Mouse (Mus musculus) lung, postnatal 10 days (tissue): Measurements from ENCODE around the gene 1700013F07Rik.
"Not testable (repeated sequence)": the region's sequence is repeated elsewhere in the genome, so short reads cannot be mapped to it uniquely, and the experiment has no call there.

Experiments used
- DNase-seq: peaks from one replicate; pipeline ENCODE4 v3.0.0; 2021

The 1700013F07Rik gene

GRCm38 (mm10) chr3:108554111-108554561 lies 20.2 kb downstream of the 1700013F07Rik start:
- no peak for DNase-seq

DNA sequence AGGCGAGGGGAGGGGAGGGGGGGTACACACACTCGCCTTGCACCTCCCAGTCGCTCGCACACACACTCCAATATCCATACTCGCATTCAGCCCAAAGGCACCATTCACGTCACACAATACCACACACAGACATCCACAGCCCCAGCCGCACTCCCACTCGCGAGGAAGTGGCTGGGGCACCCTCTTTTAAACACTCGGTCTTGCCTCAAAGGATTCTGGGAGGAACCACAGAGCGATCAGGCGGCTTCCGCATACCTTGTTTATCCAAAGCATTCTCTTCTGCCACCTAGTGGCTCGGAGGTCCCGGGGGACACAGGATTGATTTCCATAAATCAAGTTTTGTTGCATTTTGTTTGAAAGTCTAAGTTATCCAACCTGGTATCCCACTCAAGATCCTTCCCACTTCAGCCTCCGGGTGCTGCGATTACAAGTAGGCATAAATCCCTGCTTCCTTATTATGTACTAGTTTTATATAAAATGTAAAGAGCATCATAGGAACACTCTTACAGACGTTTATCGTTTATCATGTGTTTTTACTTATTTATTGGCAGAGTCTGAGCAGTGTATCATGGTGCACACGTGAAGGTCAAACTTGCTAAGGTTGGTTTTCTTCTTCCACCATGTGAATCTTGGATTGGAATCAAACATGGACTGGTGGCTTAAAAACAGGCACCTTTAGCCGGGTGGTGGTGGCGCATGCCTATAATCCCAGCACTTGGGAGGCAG lies 20.8 kb downstream of the 1700013F07Rik start:
- peak; percentile 97 for DNase-seq

DNA sequence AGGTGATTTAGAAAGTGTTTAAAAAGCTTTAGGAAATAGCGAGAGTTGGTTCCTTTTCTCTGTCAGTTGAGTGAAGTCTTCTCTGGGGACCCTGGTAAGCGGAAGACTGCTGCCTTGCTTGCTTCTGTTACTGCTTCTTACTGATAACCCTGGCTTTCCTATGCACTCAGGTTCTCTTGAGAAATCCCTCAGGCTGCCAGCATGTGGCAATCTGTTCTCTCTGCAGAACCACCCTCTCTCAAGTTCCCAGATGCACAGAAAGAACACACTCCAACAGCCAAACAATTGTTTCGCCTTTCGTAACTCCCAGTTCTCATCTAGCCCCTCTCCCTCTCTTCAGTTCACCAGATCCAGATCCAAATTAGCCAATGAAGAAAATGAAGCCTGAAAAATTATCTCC lies 23.9 kb downstream of the 1700013F07Rik start:
- no peak for DNase-seq

DNA sequence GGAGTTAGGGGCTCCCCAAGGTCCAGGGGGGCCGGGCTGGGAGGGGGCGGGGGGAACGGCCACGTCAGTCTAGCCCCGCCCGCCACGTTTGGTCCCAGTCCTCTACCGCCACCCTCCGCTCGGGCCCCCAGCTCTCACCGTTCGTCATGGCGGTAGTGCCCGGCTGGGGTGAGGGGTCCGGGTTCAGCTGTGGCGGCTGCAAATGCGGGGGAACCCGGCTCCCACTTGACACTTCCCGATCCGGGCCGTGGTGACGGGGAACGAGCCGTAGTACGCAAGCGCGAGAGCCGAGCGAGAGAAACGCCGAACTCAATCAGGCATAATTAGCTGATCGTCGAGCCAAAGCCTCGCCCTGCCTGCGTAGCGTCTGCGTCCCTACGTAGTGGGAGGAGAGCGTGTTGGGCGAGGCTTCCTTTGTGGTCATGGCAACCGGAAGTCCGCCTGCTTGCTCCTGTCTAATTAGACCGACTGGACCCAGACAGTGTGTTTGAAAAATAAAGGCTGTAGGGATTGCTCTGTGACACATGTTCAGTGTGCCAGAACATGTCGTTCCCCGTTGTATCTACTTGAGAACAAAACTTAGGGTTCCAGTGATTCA lies 28.3 kb downstream of the 1700013F07Rik start, which contains the start of gene Tmem167b:
Tmem167b (minus strand) TSS at position 334 of the 598 bp plus-strand sequence.
- peak; percentile 99 for DNase-seq

DNA sequence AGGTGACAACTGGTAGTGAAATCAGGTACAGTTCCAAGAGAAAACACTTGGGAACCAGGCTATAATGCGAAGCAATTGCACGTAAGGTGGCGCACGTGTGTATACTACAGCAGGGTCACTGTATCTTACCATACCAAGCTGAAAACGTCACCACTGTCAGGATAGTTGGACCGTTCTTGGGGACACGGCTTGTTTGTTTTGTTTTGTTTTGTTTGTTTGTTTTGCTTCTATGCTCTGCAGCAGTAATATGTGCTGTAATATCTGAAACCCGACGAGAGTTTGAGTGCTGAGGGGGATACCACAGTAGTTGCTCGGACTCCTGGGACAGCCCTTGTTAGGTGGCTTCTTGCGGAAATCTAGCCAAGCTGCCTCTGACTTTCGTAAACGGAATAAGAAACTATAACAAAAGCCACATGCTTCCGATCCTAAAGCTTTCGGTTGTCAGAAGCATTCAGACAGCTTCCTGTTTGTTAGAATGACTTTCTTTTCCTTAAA lies 28.9 kb downstream of the 1700013F07Rik start:
- peak; percentile 37 for DNase-seq

DNA sequence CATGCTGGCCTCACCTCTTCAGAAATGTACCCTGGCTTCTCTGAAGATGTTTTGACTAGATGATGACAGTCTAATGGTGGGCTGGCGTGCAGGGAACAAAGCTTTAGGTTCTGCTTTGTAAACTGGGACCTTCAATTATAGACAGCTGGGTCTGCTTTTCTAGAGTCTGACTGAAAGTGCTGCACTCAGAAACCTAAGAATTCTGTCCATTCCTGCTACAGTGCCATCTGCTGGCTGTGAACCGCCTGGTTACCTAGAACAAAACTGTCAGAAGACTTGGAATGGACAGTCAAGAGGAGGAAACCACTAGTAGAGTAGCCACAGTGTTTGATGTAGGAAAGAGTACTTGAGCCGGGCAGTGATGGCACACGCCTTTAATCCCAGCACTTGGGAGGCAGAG lies 29.4 kb downstream of the 1700013F07Rik start:
- DNase-seq, result peak; percentile 93

- no peak for DNase-seq
Observed at GRCm38 (mm10) chr3:108567990-108568877, 34.3 kb downstream of the 1700013F07Rik start.

- not testable (repeated sequence) for DNase-seq
Observed at GRCm38 (mm10) chr3:108569636-108570035, 35.7 kb downstream of the 1700013F07Rik start.

DNA sequence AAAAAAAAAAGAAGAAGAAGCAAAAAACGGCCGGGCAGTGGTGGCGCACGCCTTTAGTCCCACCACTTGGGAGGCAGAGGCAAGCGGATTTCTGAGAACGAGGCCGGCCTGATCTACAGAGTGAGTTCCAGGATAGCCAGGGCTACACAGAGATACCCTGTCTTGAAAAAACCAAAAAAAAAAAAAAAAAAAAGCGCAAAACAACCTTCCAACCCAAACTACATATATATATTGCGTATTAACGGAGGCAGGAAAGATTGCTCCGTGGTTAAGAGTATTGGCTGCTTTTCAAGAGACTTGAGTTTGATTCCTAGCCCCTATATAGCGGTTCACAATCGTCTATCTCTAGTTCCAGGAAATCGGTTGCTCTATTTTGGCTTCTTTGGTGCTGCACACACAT lies 36.9 kb downstream of the 1700013F07Rik start:
- no peak for DNase-seq

GRCm38 (mm10) chr3:108571443-108572294 lies 37.7 kb downstream of the 1700013F07Rik start, which contains the start of gene Taf13:
Gene Taf13 (plus strand): TSS chr3:108571698.
- peak; percentile 98 for DNase-seq

DNA sequence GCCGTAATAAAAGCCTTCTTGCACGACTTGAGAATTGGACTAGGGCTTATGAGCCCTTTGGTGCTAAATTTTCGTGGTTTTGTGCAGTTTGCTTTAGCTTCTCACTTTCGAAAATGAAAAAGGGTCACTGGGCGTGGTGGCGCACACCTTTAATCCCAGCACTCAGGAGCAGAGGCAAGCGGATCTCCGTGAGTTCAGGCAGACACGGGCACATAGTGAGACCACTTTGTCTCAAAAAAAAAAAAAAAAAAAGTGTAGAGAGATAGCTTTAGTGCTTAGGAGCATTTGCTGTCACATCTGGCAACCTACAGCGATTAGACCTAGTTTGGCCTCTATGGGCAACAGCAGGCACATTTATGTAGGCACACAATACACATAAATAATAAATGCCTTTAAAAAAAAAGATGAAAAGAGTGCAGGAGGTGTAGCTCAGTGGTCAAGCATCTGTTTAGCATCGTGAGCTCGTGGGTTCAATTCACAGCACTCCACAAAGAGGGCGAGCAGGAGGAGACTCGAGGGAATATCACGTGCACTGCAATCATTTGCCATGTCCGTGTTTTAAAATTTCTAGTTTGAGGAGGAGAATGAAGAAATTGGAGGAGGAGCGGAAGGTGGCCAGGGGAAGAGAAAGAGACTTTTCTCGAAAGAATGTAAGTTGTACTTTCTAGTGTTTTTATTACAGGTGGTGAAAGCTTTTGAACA lies 38.5 kb downstream of the 1700013F07Rik start:
- DNase-seq, result no peak

DNA sequence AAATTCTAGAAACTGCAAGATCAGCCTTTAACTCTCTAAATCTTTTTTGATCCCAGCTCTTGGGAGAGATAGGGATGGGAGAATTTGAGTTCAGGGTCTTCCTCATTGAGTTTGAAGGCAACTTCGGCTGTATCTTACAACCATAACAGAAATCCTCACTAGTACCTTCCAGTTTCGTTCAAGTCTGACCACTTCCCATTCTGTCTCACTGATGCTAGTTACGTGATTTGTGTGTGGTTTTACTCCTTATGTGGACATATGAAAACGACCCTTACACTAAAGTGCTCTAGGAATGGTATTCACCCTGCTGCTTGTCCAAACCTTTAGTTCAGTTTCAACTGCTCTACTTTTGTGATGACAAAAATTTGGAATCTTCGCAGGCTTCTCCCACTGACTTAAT lies 40.1 kb downstream of the 1700013F07Rik start:
- no peak for DNase-seq

DNA sequence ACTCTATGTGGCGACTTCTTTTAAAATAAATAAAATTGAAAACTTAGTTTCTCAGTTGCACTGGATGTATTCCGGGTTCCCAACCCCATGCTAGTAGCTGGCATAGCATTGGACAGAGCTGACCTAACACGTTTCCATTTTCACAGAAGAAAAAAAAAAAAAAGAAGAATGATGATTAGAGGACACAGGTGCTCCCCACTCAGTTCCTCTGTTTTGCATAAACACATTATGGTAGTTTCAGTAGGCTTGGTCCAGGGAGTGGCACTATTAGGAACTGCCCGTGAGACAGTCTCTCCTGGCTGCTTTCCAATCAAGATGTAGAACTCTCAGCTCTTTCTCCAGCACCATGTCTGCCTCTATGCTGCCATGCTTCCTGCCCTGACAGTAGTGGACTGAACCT lies 50.6 kb downstream of the 1700013F07Rik start:
- no peak for DNase-seq

DNA sequence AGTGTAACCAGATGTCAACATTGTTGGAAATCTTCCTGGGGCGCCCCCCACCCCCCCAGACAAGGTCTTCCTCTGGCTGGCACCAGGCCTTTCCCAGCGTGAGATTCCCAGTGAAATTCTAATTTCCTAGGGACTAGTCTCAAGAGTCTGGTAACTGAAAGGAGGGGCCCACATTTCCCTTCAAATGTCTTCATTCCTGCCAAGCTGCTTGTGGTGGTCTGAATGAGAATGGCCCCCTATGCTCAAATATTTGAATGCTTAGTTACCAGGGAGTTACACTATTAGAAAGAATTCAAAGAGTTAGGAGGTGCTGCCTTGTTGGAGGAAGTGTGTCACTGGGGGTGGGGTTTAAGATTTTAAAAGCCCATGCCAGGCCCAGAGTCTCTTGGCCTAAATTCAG lies 54.5 kb downstream of the 1700013F07Rik start:
- DNase-seq, result no peak

- DNase-seq, result peak; percentile 98
Observed at GRCm38 (mm10) chr3:108590786-108591529, 57.0 kb downstream of the 1700013F07Rik start, which contains the start of gene Wdr47. Gene Wdr47 (plus strand): TSS chr3:108591279.

DNA sequence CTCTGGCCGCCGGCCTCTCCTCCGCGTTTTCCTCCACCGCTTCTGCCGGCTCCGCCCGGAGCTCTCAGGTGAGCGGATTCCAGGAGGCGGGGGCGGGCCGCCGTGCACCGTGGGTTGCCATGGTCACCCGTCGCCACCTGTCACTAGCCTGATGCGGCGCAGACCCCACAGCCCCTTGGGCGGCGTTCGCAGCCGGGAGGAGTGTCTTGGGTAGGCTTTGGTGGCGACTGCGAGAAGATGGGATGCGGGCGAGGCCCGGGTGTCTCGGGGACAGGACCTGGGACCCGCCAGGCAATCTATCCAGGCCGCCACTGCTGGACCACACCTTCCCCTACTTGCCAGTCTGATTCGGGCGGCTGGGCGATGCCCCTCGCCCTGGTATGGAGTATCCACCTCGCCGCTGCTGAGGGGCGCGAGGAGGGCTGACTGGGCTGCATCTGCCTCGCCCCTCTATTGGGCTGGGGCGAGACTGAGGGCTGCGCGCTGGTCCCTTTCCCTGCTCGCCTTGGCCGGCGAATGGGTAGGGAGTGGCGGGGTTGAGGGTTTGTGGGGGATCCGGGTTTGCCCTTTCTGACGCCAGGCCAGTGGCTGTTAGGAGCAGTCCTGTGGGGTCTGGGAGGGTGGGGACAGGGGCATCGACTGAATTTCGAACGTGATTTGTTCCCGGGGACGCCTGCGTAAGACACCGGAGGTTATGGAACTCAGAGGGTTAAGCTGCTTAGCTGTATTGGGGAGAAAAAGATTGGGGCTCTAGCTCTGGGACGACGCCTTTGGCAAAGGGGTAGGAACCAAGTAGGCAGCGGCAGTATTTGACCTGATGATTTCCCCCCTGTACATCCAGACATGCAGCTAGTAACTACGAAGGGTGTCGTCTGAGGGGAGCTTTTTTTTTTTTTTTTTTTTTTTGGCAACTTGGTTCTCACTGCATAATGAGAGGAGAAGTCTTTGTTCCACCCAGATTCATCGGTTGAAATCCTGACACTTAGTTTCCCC lies 57.9 kb downstream of the 1700013F07Rik start:
- DNase-seq, result no peak
